Mouse (Mus musculus): ENCODE measurements at regions not wholly inside any gene's neighbourhood (a gene's known extent, or its start where the extent isn't known, plus 50 kb on each side); places are given as distances from the start of the nearest gene placed in this dataset.

DNA sequence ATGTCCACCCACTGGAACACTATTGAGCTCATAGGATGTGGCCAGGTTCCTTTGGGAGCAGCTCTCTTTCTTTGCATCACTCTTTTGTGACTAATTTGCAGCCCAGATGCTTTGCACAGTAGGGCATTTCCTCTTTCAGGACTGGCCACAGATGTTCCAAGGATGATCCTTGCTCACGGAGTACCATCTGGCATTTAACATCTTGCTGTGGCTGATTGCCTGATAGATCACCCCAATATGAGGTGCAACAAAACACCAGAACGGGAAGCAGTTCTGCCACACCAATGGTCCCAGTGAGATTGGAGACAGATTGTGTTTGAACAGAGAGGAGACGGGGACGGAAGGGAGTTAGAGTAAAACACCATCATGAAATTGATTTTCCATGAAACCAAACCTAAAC is 423.0 kb downstream of the Rwdd3 start:
- DNase-seq (ENCODE audit: low spot score in 2 of 2), result no peak

GRCm38 (mm10) chr3:120747678-120748077 is 423.8 kb downstream of the Rwdd3 start:
- DNase-seq (ENCODE audit: low spot score in 2 of 2), result no peak

- DNase-seq (ENCODE audit: low spot score in 2 of 2), result no peak
Measured at GRCm38 (mm10) chr3:120733332-120733731, 438.2 kb downstream of the Rwdd3 start.

- no peak for DNase-seq (ENCODE audit: low spot score in 2 of 2)
Measured at GRCm38 (mm10) chr3:120732391-120732790, 439.1 kb downstream of the Rwdd3 start.

GRCm38 (mm10) chr3:120731287-120731686 is 440.2 kb downstream of the Rwdd3 start:
- no peak for DNase-seq (ENCODE audit: low spot score in 2 of 2)

GRCm38 (mm10) chr3:120730225-120730624 is 441.3 kb downstream of the Rwdd3 start:
- DNase-seq (ENCODE audit: low spot score in 2 of 2), result no peak

DNA sequence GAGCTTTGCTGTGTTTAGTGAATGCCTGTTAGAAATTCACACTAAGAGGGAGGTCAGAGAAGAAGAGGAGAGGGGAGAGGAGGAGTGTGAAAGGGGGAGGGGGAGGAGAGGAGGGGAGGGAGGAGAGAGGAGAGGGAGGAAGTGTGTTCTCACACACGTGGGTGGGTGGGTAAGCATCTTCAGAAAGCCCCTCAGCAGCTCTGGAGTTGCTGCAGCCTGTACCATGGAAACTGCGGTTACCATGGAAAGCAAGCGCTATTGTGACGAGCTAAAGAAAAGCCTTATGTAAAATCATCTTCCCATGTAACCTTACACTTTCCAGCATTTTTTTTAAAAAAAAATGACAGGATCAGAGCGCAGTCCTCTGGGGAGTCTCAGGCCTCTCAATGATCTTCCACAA is 441.8 kb downstream of the Rwdd3 start:
- DNase-seq (ENCODE audit: low spot score in 2 of 2), result no peak

DNA sequence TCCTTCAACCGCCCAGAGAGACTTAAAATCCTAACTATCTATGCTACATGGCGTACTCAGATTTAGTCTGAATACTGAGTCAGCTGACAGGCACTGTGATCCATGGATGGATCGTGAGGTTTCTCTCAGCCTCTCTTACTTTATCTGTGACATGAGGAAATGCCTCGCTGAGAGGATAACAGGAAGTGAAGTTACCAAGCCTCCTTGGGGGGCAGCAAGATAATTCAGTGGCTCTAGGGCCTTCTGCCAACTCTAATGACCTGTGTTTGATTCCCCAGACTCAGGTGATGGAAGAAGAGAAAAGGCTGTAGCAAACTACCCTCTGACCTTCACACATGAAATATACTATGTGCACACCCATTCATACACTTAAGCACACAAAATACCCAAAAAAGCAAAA is 486.3 kb downstream of the Rwdd3 start:
- DNase-seq (ENCODE audit: low spot score in 2 of 2), result no peak

DNA sequence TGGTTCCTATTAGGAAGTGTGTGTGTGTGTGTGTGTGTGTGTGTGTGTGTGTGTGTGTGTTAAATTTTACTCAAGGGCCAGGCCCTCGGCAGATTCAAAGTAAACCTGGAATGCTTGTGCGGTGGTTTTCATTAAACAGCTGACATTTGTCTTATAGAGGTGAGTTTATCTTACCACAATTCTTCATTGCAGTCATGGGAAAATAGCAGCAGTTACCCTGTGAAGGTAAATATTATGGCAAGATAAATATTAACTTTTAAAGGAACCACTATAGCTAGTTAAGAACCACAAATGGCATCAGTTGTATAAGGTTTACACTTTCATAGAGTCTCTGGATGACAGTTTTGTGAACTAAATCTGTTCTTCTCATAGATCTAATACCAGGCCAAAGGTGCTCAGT is 495.6 kb downstream of the Rwdd3 start:
- DNase-seq (ENCODE audit: low spot score in 2 of 2), result no peak

DNA sequence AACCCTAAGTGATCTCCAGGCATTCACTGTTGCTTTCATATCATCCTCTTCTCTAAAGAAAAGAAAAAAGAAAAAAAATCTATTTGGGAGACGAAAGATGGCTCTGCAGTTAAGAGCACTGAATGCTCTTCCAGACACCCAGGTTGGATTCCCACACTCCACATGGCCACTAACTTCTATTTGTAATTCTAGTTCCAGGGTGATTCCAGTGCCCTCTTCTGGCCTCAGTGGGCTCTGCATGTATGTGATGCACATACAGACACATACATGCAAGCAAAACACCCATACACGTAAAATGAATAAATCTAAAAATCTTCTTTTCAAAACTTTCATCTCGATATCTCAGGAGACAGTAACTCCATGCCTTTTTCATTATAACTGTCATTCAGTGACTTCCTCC is 502.8 kb downstream of the Rwdd3 start:
- DNase-seq (ENCODE audit: low spot score in 2 of 2), result no peak

DNA sequence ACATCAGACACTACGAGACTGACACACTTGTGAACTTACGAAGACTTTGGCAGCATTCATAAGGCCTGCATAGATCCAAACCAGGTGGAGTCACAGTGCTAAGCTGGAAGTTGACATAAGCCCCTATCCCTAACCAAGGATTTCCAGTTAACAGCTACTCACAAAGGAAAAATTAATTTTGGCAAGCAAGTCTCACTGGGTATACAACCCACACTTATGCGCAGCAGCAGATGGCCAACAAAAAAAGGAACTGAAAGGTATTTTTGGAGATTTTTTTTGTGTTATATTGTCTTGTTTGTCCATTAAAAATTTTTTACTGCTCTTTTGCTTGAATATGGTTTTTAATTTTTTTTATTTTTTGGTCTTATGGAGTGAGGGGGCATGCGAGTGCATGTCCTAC is 509.0 kb downstream of the Rwdd3 start:
- DNase-seq (ENCODE audit: low spot score in 2 of 2), result no peak

DNA sequence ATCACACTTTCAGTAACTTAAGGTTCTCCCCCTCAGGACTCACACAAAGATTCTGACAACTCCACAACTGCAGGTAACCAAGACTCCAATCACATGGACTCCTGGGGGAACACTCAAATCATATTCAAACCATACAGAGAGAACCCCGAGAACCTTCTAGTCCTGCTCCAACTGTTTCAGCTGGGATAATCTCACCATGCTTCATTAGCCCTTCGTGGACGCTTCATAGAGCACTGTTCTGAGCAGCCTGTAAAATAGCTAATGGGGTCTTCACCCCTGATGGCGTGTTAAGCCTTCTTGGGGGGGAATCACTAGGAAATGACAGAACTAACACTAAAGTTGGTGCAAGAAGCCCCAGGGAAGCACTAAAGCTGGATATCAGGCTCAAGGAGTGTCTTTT is 510.7 kb downstream of the Rwdd3 start:
- no peak for DNase-seq (ENCODE audit: low spot score in 2 of 2)

DNA sequence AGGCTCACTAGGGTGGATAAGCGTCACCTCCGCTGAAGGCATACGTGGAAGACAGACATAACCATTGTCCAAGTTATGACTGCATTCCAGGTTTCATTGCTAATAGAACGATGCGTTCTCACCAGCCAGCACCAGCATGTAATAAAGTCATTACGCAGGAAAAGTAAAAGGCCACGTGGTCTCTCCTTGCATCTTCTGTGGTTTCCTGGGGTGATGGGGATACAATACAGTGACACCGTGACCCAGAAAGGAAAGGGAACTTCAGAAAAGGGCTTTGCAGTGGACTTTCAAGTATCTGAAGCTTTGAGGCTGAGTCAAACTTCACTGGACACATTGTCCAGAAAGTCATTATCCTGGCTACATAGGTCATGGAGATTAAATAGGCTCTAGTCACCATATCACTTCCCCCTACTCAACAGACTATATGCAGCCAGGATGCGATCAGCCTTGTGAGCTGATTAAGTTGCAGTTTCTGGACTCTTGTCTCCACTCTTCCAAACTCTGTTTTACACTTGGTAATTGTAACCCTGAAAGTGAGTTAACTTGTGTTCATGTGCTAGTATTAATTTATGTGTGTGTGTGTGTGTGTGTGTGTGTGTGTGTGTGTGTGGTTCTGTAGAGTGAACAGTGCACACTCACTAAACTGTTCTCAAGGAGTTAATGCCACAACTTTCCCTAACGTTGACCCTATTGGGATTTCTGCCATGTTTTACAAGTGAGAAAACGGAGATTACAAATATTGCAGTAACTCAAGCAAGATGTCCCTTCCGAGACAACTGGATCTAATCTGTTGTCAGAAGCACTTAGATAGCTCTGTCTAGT is 522.2 kb downstream of the Rwdd3 start:
- no peak for DNase-seq (ENCODE audit: low spot score in 2 of 2)

DNA sequence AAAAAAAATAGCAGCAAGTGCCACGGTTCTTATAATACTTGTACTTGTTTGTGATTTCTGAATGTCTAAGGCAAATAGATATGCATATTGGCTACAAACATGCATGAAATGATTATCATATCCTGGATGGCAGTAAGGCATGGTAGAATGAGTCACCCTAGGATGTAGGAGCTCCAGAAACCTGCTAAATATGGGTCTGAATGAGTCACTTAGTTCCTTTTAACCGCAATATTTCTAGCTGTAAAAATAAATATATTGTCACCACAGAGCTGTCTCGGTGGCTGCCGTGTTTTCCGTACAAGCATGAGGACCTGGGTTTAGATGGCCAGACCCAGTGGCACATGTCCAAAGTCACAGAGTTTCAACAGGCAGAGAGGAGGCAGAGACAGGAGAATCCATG is 523.1 kb downstream of the Rwdd3 start:
- DNase-seq (ENCODE audit: low spot score in 2 of 2), result no peak

- no peak for DNase-seq (ENCODE audit: low spot score in 2 of 2)
Measured at GRCm38 (mm10) chr3:120636669-120637305, 534.7 kb downstream of the Rwdd3 start.

GRCm38 (mm10) chr3:120618358-120618757 is 553.1 kb downstream of the Rwdd3 start:
- DNase-seq (ENCODE audit: low spot score in 2 of 2), result no peak

DNA sequence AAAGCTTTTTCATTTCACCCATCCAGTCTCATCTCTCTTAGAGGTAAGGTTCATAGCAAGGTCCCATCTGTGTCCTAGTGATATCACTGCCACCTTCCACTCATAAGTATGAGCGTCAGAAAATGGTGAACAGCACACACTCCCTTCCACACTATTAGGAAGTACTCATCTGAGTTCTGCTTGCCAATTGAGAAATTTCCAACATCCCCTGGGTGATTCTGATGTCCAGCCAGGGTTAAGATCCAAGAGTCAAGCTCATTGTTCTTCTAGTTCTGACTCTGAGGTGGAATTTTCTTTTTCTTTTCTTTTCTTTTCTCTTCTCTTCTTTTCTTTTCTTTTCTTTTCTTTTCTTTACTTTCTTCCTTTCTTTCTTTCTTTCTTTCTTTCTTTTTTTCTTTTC is 577.3 kb downstream of the Rwdd3 start:
- DNase-seq (ENCODE audit: low spot score in 2 of 2), result no peak

GRCm38 (mm10) chr3:120591183-120591582 is 580.3 kb downstream of the Rwdd3 start:
- no peak for DNase-seq (ENCODE audit: low spot score in 2 of 2)

DNA sequence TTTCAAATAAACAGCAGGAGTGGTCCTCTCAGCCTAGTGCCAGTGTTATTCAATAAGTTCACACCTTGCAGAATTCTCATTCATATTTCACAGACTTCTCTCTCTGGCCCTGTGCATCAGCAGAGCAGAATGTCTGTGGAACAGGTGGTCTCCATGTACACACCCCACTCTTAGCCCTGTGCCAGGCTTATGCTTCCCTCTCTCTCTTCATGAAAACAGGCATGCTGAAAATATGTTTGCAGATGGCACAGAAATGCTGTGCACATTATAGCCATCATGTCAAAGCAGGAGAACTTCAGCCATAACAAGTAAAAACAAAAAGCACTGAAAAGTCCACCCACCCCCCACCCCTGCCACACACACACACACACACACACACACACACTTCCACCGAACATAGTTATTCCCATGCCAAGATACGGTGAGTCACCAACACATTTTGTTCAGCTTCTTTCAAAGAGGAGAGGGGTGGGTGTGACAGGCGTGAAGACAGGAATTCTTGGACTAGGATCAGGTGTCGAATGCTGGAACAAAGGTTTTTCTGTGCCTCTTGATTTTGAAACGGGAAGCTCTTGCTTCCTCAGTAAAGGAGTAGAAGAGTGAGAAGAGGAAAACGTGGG is 600.6 kb downstream of the Rwdd3 start:
- no peak for DNase-seq (ENCODE audit: low spot score in 2 of 2)

DNA sequence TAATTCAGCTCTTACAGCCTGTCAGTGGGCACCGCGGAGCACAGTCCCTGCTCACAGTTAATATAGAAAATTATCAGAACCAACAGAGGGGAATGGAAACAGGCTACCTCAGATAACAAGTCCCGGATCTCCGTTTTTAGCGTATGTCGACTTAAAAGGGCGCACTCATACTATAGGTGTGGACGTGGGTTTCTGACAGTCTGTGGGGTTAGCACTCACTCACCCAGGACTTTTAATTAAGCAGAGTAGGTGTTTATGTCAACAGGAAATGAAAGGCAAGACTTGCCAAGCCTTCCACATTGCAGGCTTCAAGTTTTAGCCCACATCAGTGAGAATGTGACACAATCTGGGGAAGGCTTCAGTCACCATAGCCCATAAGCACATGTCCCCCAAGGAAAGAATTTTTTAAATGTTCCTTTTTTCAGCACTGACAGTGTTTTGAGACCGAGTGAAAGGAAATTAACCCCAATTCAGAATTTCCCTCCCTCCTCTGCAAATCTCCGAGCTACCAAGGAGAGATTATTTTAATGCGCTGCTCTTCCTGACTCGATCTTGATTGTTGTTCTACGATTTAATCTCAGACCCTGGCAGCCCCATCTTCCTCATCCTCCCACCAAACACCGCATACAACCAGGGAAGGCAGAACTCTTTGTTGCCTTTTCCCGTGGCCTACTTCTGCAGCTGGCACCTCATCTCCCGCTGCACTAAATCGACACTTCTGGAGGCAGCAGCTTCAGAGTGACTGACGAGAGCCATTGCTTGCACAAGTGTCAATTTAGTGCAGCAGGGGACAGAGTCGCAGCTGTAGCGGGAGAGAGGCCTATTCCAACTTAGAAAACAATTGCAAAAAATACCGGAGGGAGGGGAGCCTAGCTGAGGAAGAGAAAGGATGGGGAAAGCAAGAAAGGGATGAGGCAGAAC is 629.7 kb downstream of the Rwdd3 start:
- DNase-seq (ENCODE audit: low spot score in 2 of 2), result no peak

- no peak for DNase-seq (ENCODE audit: low spot score in 2 of 2)
Measured at GRCm38 (mm10) chr3:120533901-120534300, 637.6 kb downstream of the Rwdd3 start.

All from urinary bladder, postnatal 36 days (tissue).